Mouse (Mus musculus) cortical plate, adult 2 months (tissue): ENCODE measurements around the gene Mttp.

Experiments
- CTCF ChIP-seq: fragments of 200-500 bp; IDR thresholded peaks from 2 replicates; pipeline ENCODE4 v1.5.1; 2011; ENCODE audit warnings: mild to moderate bottlenecking, control low read depth, low read length; ENCODE audit not compliant: insufficient read depth; ENCODE audit errors: extremely low read depth
- POLR2A ChIP-seq: fragments of 200-500 bp; IDR thresholded peaks from 2 replicates; pipeline ENCODE4 v1.6.1; 2011; ENCODE audit warnings: mild to moderate bottlenecking, low read length, control low read depth; ENCODE audit not compliant: insufficient read depth; ENCODE audit errors: extremely low read depth

GRCm38 (mm10) chr3:138056976-138057375 lies 87.8 kb downstream of the Mttp start:
- TF ChIP-seq POLR2A (no peak), CTCF (no peak)
